Mouse (Mus musculus) CD8-positive naive resting alpha-beta T cell, adult 57 days (primary cell): Measurements from ENCODE around the gene Hist1h2bc. TPM values are rescaled to one million over a fixed set of nuclear protein-coding genes. Genes with fewer than 3 reads are reported as not detected.

ENCODE experiments used
- total RNA-seq: library from RNA; stranded (reverse); gene quantifications from one replicate; pipeline ENCODE4 v1.2.4, GENCODE M21; 2023

The Hist1h2bc gene
- 7.9 TPM for total RNA-seq

GRCm38 (mm10) chr13:23683755-23684281, at the start of gene Hist1h2bc, which contains the start of gene Hist1h2ac:
Gene Hist1h2bc, plus strand, starts transcription at chr13:23684199.
Gene Hist1h2ac, minus strand, starts transcription at chr13:23683948.

DNA sequence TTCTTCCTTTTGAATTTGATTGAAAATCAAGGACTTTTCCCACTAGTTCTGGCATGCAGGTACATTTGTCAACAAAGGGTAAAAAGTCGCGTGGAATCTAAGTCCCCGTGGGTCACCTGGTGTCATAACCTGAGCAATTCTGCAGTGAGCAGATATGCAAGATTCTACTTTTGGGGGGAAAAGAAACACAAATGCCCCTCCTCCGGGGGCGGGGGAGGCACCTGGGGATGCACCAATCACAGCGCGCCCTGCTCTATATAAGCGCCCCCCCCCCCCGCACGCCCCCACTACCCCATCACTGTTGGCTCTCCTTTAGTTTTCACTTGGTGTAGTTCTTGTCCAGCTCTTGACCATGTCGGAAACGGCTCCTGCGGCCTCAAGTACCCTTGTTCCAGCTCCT, 11.5 kb downstream of the Hist1h2bc start, which contains the start of gene Hist1h1t:
TSS of gene Hist1h1t (plus strand) at position 301 of the 400 bp plus-strand sequence.

DNA sequence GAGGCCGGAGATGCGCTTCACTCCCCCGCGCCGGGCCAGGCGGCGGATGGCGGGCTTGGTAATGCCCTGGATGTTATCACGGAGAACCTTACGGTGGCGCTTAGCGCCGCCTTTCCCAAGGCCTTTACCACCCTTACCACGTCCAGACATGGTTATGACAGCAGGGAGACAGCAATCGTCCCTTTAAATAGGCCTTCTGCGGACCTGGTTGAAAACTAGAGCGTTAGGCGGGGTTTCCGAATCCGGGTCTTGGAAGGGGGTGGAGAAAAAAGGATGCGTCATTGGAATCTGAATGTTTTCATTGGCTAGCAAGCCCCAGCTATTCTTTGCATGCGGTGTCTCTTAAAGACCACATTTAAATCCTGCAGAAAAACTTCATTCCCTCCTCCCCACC, 14.3 kb downstream of the Hist1h2bc start, which contains the start of gene Hist1h4c:
TSS of gene Hist1h4c (minus strand) at position 155 of the 394 bp plus-strand sequence.

DNA sequence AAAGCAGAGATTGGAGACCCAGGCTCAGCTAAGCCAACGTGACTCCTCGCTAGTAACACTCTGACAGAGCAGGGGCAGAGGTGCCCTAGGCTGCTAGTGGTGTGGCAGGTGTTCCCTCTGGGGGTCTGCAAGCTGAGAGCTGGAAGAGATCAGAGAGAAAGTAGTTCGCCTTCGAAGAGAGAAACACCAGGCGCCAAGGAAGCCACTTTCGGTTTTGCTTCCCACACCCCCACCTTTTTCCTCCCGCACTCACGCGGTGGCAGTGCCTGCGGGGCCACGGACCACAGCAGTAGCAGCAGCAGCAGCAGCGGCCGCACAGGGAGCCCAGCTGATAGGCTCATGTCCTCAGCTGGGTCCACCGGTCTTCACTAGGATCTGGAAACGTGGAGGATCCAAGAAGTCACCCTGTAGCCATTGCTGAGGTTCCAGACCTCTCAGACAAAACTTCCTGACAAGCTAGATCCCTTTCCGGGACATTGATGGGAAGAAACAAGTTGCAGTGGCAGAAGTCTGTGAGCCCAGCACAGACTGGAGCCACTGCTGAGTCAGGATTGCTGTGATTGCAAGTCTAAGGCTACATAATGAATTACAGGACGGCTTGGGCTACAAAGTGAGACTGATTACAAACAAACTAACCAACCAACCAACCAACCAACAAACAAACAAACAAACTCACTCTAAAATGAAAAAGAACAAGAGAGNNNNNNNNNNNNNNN, 26.5 kb downstream of the Hist1h2bc start, which contains the start of gene Hfe:
TSS of gene Hfe (minus strand) at position 481 of the 716 bp plus-strand sequence.

DNA sequence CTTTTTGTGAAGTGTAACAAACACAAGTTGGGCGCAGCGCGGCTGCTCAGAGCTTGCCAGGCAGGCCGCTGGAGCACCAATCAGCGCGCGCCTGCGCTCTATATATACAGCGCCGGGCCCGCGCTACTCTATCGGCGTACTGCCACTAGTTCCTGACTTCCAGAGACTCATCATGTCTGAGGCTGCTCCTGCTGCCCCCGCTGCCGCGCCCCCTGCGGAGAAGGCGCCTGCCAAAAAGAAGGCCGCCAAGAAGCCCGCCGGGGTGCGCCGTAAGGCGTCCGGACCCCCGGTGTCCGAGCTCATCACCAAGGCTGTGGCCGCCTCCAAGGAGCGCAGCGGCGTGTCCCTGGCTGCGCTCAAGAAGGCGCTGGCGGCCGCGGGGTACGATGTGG, 54.7 kb downstream of the Hist1h2bc start, which contains the start of gene Hist1h1c:
TSS of gene Hist1h1c (plus strand) at position 132 of the 392 bp plus-strand sequence.

Other genes with a start within 250 kb of the Hist1h2bc start
- gene Btn1a1, start 218.3 kb upstream of the Hist1h2bc start, total RNA-seq = not detected
- 0.55 TPM for gene Btn2a2, start 195.3 kb upstream of the Hist1h2bc start, total RNA-seq
- gene Hist1h4h, start 153.1 kb upstream of the Hist1h2bc start, total RNA-seq = 235 TPM
- gene Hist1h2af, start 150.3 kb upstream of the Hist1h2bc start, total RNA-seq = 10.3 TPM
- 2.5 TPM for gene Hist1h3g, start 148.8 kb upstream of the Hist1h2bc start, total RNA-seq
- 3.6 TPM for gene Hist1h2bh, start 140.8 kb upstream of the Hist1h2bc start, total RNA-seq
- 57.2 TPM for gene Hist1h3f, start 140.1 kb upstream of the Hist1h2bc start, total RNA-seq
- gene Hist1h4f, start 132.6 kb upstream of the Hist1h2bc start, total RNA-seq = 35.5 TPM
- 8.0 TPM for gene Hist1h1d, start 130.9 kb upstream of the Hist1h2bc start, total RNA-seq
- gene Hist1h3e, start 121.8 kb upstream of the Hist1h2bc start, total RNA-seq = 113 TPM
- gene Hist1h2ae, start 113.0 kb upstream of the Hist1h2bc start, total RNA-seq = 10.3 TPM
- 137 TPM for gene Hist1h2bg, start 112.8 kb upstream of the Hist1h2bc start, total RNA-seq
- 88.7 TPM for gene Hist1h2bf, start 110.0 kb upstream of the Hist1h2bc start, total RNA-seq
- 2.5 TPM for gene Hist1h2ad, start 109.8 kb upstream of the Hist1h2bc start, total RNA-seq
- gene Hist1h3d, start 108.4 kb upstream of the Hist1h2bc start, total RNA-seq = 2.8 TPM
- 122 TPM for gene Hist1h4d, start 102.6 kb upstream of the Hist1h2bc start, total RNA-seq
- gene Hist1h2be, start 63.1 kb upstream of the Hist1h2bc start, total RNA-seq = 14.7 TPM
- 187 TPM for gene Hist1h1e, start 61.6 kb upstream of the Hist1h2bc start, total RNA-seq
- gene Hist1h2ac, start 251 bp upstream of the Hist1h2bc start, total RNA-seq = 6.8 TPM
- not detected for gene Hist1h1t, start 11.6 kb downstream of the Hist1h2bc start, total RNA-seq
- 147 TPM for gene Hist1h4c, start 14.3 kb downstream of the Hist1h2bc start, total RNA-seq
- 2.7 TPM for gene Hfe, start 26.7 kb downstream of the Hist1h2bc start, total RNA-seq
- 839 TPM for gene Hist1h1c, start 54.6 kb downstream of the Hist1h2bc start, total RNA-seq
- 4.1 TPM for gene Hist1h3c, start 61.4 kb downstream of the Hist1h2bc start, total RNA-seq
- gene Hist1h2bb, start 62.5 kb downstream of the Hist1h2bc start, total RNA-seq = 15.1 TPM
- 16.9 TPM for gene Hist1h2ab, start 66.9 kb downstream of the Hist1h2bc start, total RNA-seq
- 17.1 TPM for gene Hist1h3b, start 68.1 kb downstream of the Hist1h2bc start, total RNA-seq
- gene Hist1h4b, start 72.8 kb downstream of the Hist1h2bc start, total RNA-seq = 49.5 TPM
- gene Hist1h4a, start 77.0 kb downstream of the Hist1h2bc start, total RNA-seq = 122 TPM
- 170 TPM for gene Hist1h3a, start 78.2 kb downstream of the Hist1h2bc start, total RNA-seq
- gene Hist1h1a, start 79.5 kb downstream of the Hist1h2bc start, total RNA-seq = 23.5 TPM
- gene Trim38, start 85.7 kb downstream of the Hist1h2bc start, total RNA-seq = not detected
- not detected for gene Slc17a2, start 122.8 kb downstream of the Hist1h2bc start, total RNA-seq
- gene Slc17a3, start 155.2 kb downstream of the Hist1h2bc start, total RNA-seq = not detected
- gene Slc17a1, start 183.6 kb downstream of the Hist1h2bc start, total RNA-seq = not detected
- gene Slc17a4, start 230.8 kb downstream of the Hist1h2bc start, total RNA-seq = not detected
- gene Hist1h2ba, start 250.0 kb downstream of the Hist1h2bc start, total RNA-seq = not detected